Mouse (Mus musculus) heart, postnatal 25 days (tissue): ENCODE results near the gene Hyal2. TPM values are rescaled to one million over a fixed set of nuclear protein-coding genes. Genes with fewer than 3 reads are reported as not detected.

Source experiments
- total RNA-seq, 2 experiments: library from RNA; stranded (reverse); gene quantifications; 2 replicates each; pipeline ENCODE4 v1.2.3; 2021

Gene Hyal2
- total RNA-seq, 2 experiments from 2014 or later, result 35.4 to 36.2 TPM

Other genes with a start within 250 kb of the Hyal2 start
- gene Hemk1, start 229.6 kb upstream of the Hyal2 start, total RNA-seq, result 10 to 100 TPM; 23.0 to 26.9 TPM
- 1 to 10 TPM; 4.8 to 5.9 TPM for gene 6430571L13Rik, start 227.3 kb upstream of the Hyal2 start, total RNA-seq
- 10 to 100 TPM; 12.3 to 13.4 TPM for gene Cacna2d2, start 168.3 kb upstream of the Hyal2 start, total RNA-seq
- gene Tmem115, start 34.0 kb upstream of the Hyal2 start, total RNA-seq, result 10 to 100 TPM; 20.6 to 21.4 TPM
- gene Cyb561d2, start 25.8 kb upstream of the Hyal2 start, total RNA-seq, result 1 to 10 TPM; 3.1 to 3.5 TPM
- gene Nprl2, start 25.7 kb upstream of the Hyal2 start, total RNA-seq, result 10 to 100 TPM; 17.3 to 18.9 TPM
- gene Zmynd10, start 20.6 kb upstream of the Hyal2 start, total RNA-seq, result not detected
- 10 to 100 TPM; 12.1 to 16.7 TPM for gene Rassf1, start 16.4 kb upstream of the Hyal2 start, total RNA-seq
- 10 to 100 TPM; 28.6 to 30.4 TPM for gene Tusc2, start 4.7 kb upstream of the Hyal2 start, total RNA-seq
- gene Hyal1, start 9.0 kb downstream of the Hyal2 start, total RNA-seq, result 1 to 10 TPM; 5.3 TPM
- gene Naa80, start 10.9 kb downstream of the Hyal2 start, total RNA-seq, result 10 to 100 TPM; 14.0 to 18.4 TPM
- under 1 TPM; 0.45 to 0.62 TPM for gene Hyal3, start 12.9 kb downstream of the Hyal2 start, total RNA-seq
- gene Ifrd2, start 19.7 kb downstream of the Hyal2 start, total RNA-seq, result 10 to 100 TPM; 44.6 to 45.8 TPM
- 10 to 100 TPM; 15.0 to 17.8 TPM for gene Sema3b, start 41.3 kb downstream of the Hyal2 start, total RNA-seq
- 100 to 1,000 TPM; 241 to 257 TPM for gene Gnai2, start 67.4 kb downstream of the Hyal2 start, total RNA-seq
- 10 to 100 TPM; 62.0 to 69.7 TPM for gene Slc38a3, start 101.6 kb downstream of the Hyal2 start, total RNA-seq
- not detected for gene Gnat1, start 111.8 kb downstream of the Hyal2 start, total RNA-seq
- gene Sema3f, start 142.5 kb downstream of the Hyal2 start, total RNA-seq, result 10 to 100 TPM; 15.1 to 15.8 TPM
- 10 to 100 TPM; 48.0 to 62.7 TPM for gene Rbm5, start 203.1 kb downstream of the Hyal2 start, total RNA-seq